Mouse (Mus musculus): ENCODE results near the gene Gpr88.

DNA sequence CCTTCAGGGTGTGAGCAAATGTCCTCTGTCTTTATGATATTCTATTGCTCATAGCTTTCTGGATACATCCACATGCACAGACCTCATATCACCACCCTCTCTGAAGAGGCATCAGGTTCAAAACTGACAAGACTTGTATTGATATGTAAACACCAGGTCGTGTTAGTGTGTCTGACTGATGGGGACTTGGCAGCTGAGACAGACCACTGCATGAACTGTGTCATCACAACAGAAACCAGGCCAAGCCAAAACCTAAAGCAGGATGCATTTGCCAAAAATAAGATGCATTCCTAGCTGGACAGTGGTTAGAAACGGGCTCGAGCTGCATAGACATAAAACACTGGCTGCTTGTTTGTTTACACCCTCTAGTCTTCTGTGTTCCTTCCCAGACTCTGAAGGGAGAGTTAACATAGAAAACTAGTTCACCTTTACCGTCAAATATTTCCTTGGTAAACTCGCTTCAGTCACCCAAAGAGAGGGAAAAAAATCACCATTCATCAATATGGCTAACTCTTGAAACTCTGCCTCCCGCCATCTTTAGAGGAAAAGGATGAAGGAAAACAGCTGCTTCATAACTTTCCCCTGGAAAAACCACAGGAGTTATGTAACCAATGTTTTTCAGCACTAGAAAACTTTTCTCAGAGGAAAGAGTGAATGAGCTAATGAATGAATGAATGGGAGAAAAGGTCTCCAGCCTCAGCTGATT lies 32.2 kb downstream of the Gpr88 start:
- TF ChIP-seq CTCF (IDR thresholded peaks at IDR 0.05; ENCODE audit: control insufficient read depth, insufficient read depth, insufficient replicate concordance, low read depth, low read length): no peak
- no peak for TF ChIP-seq POLR2A (IDR thresholded peaks at IDR 0.05; ENCODE audit: control insufficient read depth, low read depth, low read length)

All from testis, adult 2 months (tissue).